Mouse (Mus musculus) lung, postnatal 4 days (tissue): ENCODE results near the gene Xkr7.

ENCODE experiments used
- DNase-seq, 2 experiments: peaks; one replicate each; pipeline ENCODE4 v3.0.0; 2021

Xkr7 gene

GRCm38 (mm10) chr2:153074651-153075050 is 43.0 kb downstream of the Xkr7 start:
- DNase-seq, result no peak

DNA sequence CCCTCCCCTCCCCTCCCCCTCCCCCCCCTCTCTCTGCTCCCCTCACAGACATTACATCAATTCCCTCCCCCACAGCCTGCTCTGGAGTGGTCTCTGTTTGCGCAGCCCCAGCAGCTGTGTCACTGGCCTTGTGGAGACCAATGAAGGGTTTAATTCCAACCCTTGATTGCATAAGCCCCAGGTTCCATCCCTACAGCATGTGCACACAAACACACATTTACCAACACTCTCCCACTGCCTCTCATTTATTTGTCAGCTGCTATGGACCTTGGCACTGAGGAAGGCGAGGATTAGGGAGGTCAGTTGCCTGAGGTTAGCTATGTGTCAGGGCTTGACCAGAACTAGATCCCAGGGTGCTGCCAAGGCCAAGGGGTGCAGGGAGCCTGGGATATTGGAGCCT is 44.3 kb downstream of the Xkr7 start:
- DNase-seq, result peak in 1 of 2 experiments; percentile 16

DNA sequence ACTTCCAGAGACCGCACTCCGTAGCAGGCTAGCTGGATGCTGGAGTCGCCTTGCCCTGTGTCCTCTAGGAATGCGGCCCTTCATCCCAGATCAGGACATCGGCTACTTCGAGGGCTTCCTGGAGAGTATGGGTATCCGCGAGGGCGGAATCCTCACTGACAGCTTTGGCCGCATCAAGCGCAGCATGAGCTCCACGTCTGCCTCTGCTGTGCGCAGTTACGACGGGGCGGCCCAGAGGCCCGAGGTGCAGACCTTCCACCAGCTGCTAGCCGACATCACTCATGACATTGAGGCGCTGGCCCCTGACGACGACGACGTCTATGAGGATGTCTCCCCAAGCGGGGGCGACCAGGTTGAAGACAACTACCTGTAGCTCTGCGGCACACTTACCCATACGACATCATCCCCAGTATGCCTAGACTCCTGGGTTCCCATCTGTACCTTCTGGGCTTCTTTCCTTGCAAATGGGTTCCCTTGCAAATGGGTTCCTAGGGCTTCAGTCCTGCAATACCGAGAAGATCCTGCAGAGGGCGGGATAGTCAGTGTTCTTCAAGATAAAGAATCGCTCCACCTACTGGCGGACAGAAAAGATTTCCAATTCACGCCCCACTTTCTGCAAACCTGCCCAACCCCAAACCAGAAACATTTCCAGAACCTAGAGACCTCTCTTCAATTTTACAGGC is 49.3 kb downstream of the Xkr7 start:
- DNase-seq, result peak; percentile 63 to 83

DNA sequence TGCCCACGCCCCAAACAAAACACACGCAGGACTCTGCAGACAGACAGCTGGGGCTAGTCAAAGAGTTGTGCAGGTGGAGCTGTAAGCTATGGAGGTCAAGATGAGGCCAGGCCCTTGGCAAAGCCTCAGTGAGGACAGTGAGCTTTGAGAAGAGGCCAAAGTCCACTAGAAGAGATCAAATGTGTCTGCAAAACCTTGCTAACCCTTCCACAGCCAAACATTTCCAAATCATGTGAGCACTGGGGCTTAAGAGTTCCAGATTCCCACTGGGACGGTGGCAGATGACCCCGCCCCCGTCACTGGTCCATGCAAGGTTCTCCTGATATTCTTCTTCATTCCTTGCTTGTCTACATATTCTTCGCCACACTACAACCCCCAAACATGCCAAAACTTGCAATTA is 50.2 kb downstream of the Xkr7 start:
- peak in 1 of 2 experiments; percentile 16 for DNase-seq

DNA sequence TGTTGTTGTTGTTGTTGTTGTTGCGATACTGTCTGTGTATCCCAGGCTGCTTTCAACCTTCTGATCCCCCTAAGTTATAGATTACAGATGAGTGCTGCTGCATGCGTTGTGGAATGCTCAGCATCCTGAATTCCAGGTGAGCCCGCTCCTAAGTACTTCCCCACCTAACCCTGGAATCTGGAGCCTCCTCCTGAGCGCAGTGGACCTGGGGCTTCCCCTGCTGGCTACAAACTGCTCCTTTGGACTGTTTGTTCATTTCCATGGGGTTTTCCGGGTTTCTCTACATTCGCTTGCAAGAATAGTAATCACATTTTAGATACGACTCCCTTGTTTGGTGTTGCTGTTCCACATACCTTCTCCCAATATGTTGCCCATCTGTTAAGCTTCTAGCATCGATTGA is 51.6 kb downstream of the Xkr7 start:
- peak in 1 of 2 experiments; percentile 61 for DNase-seq

DNA sequence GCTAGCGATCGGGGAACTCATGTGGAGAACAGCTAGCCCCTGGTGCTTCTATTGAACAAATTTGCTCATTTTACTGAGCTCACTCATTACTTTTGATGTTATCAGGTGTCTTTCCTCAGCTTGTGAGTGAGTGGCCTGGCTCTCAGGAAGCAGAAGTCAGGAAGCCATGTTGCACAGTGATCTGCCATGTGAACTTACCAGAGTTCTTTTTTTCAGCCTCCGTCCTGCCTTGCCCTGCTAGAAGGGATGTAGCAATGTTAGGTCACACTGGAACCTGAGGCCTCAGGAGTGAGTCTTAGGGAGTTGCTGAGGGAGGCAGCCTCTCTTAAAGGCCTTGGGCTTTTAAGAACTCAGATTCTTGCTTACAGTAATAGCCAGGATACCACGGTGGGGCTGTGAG is 52.2 kb downstream of the Xkr7 start:
- peak in 1 of 2 experiments; percentile 20 for DNase-seq

DNA sequence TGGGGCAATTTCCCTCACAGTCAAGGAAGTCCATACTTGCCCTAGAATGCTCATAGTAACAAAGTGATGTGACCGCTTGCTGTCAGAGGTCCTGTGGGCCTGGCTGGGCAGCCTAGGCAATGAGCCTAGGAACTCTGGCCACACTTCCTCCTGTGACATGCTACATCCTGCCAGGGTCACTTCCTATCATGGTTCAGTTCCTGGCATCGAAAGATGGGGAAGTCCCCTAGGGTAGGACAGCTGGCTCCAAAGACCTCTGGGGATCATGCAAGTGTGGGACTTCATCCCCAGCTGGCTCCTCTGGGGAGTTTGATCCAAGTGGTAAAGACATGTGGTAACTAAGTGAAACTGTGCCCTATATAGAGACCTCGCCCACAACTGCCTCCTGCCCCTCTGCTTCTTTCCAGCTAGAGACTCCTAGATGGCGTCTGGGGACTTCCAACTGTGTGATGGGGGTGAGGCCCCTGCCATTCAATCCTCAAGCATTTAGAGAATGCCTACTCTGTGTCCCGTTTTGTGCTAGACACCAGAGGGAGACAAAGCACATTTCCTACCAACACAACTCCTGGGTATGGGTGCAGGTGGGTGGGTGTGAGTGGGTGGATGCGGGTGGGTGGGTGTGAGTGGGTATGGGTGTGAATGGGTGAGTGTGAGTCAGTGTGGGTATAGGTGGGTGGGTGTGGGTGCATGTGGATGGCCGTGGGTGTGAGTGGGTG is 52.8 kb downstream of the Xkr7 start:
- peak; percentile 61 to 74 for DNase-seq

GRCm38 (mm10) chr2:153085556-153085955 is 53.9 kb downstream of the Xkr7 start:
- peak in 1 of 2 experiments; percentile 8 for DNase-seq

DNA sequence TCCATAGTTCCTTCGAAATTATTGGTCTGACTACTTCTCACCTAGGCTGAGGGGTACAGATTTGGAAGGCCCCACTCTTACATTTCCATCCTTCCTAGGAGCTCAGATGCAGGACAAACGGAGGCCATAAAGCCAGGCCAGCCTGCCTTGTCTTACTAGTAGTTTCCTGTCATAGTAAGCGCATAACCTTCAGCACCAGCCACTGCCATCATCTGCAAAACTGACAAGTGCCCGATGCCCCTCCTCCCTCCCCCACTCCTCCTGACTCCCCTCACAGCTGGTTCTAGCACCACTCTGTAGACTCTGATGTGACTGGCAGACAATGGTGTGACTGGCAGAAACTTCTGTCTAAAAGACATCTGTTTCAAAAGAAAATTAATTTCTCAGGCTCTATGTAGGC is 54.5 kb downstream of the Xkr7 start:
- peak in 1 of 2 experiments; percentile 6 for DNase-seq

DNA sequence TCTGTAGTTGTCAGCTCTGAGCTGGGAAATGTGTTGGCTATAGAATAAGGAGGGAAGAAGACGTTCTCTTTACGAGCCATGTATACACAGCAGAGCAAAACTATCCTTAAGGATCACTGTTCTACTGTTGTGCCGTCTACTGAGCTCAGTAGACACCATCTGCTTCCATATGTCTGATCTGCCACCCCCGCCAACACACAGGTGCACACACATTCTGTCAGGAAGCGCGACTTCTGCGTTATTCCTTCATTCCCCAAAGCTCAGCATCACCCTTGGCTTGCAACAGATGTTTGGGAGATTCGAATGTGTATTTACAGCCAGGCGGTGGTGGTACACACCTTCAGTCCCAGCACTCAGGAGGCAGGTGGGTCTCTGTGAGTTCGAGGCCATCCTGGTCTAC is 55.4 kb downstream of the Xkr7 start:
- DNase-seq, result peak in 1 of 2 experiments; percentile 5

DNA sequence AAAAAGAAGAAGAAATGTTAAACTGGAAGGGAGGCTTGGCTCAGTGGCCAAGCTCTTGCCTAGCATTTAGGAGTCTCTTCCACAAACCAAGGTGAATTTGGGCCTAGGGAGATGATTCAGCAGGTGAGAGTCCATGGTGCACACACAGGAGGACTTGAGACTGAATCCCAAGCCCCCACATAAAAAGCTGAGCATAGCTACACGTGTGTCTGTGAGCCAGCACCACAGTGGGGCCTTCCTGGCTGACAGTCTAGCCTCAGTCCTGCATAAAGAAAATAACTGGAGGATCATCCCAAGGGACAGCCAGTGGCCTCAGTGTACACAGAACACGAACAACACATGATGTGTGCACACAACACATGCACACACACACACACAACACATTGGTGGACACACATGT is 57.7 kb downstream of the Xkr7 start:
- DNase-seq, result no peak

GRCm38 (mm10) chr2:153090551-153091165 is 59.0 kb downstream of the Xkr7 start:
- DNase-seq, result peak; percentile 71 to 74
